Mouse (Mus musculus) hindbrain, embryonic 14.5 days (tissue): Measurements from ENCODE around the gene Glod4. TPM values are rescaled to one million over a fixed set of nuclear protein-coding genes. Genes with fewer than 3 reads are reported as not detected.

ENCODE experiments used
- ATAC-seq: fragments of 200-750 bp; cut with Nextera tagmentation; 2 replicates; pipeline ENCODE4 v1.8.0; 2017; ENCODE audit warnings: moderate number of reproducible peaks, mild to moderate bottlenecking, moderate TSS enrichment, moderate library complexity; ENCODE audit not compliant: low FRiP score
- DNase-seq: peaks from one replicate; pipeline ENCODE4 v3.0.0-alpha.2; 2015; ENCODE audit warnings: low spot score
- H3K27ac ChIP-seq: fragments of 300-500 bp; sonication (generic); 2 replicates; pipeline ENCODE4 v1.5.1; 2014; ENCODE audit warnings: mild to moderate bottlenecking, moderate library complexity
- H3K27me3 ChIP-seq: fragments of 300-500 bp; sonication (generic); 2 replicates; pipeline ENCODE4 v1.6.1; 2014; ENCODE audit warnings: mild to moderate bottlenecking, low read length, mixed read lengths; ENCODE audit not compliant: control insufficient read depth, insufficient read depth
- H3K36me3 ChIP-seq: fragments of 300-500 bp; sonication (generic); replicated peaks from 2 replicates; pipeline ENCODE4 v1.6.1; 2014; ENCODE audit not compliant: control insufficient read depth, insufficient read depth
- H3K4me1 ChIP-seq: fragments of 300-500 bp; sonication (generic); replicated peaks from 2 replicates; pipeline ENCODE4 v1.6.1; 2014; ENCODE audit warnings: antibody characterized with exemption, low read length, mixed read lengths; ENCODE audit not compliant: control insufficient read depth, insufficient read depth
- H3K4me2 ChIP-seq: fragments of 300-500 bp; sonication (generic); replicated peaks from 2 replicates; pipeline ENCODE4 v1.6.1; 2014; ENCODE audit warnings: mild to moderate bottlenecking, moderate library complexity
- H3K4me3 ChIP-seq: fragments of 300-500 bp; sonication (generic); replicated peaks from 2 replicates; pipeline ENCODE4 v1.5.1; 2014; ENCODE audit warnings: mild to moderate bottlenecking, low read length
- H3K9ac ChIP-seq: fragments of 300-500 bp; sonication (generic); 2 replicates; pipeline ENCODE4 v1.6.1; 2014
- H3K9me3 ChIP-seq: fragments of 300-500 bp; sonication (generic); 2 replicates; pipeline ENCODE4 v1.6.1; 2016; ENCODE audit warnings: low read length; ENCODE audit not compliant: control insufficient read depth
- WGBS: fragments of 180-500 bp; shearing (Covaris S2); extraction: QIAGEN DNeasy Blood & Tissue Kit; methylation state at CpG from one replicate; pipeline ENCODE4 v1.1.7; 2014; 5-methylcytosine and 5-hydroxymethylcytosine counted together
- polyA plus RNA-seq: library from polyadenylated mRNA; unstranded; fragments of >200 nt; fragmentation: Nextera tagmentation; extraction: Ambion mirVana; gene quantifications from 2 replicates; pipeline ENCODE4 v1.2.1, GENCODE M21; 2014

The Glod4 gene
- polyA plus RNA-seq, 1 experiment from 2014 or later = 127 TPM

- no peak for ATAC-seq
- 91% methylated on average over 4 of the region's 4 CpGs for WGBS
These were observed 122.4 kb downstream of the Glod4 start for GRCm38 (mm10) chr11:76121086-76121485.

DNA sequence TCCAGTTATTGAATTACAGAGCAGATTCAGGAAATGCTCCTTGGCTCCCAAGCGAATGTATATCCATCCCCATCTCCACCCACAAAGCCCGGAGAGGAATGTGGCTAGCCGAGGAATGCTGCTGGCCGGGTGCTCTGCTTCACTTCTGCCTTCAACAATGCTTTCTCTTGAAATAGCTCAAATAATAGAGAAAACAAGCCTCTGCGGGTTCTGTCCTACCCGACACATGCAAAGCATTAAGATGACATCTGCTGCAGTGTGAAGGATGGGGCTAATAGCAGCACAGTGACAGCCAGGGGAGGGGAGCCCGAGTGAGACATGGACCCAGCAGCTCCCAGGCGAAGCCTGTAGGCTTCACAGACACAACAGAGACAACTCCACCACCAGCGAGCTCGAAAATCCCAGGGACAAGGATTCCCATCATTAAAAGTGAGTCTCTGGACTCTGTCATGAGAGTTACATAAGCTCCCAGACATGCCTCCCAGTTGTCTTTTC lies 123.1 kb downstream of the Glod4 start:
- Histone ChIP-seq H3K9me3 (no peaks in the 10 kb centered on the region), H3K27ac (no peak overlapping the region), H3K27me3 (no peaks in the 10 kb centered on the region), H3K9ac (no peak overlapping the region), H3K4me2 (no peak overlapping the region), H3K4me1 (no peaks in the 10 kb centered on the region), H3K36me3 (peaks cover 80% of the 10 kb centered on the region), H3K4me3 (no peak overlapping the region)
- 72% methylated on average over 10 of the region's 10 CpGs for WGBS
- DNase-seq (no peak), ATAC-seq (no peak)

More at GRCm38 (mm10) chr11:76121086-76121485, 122.4 kb downstream of the Glod4 start:
- H3K4me2 ChIP-seq = no peak overlapping the region
- no peaks in the 10 kb centered on the region for H3K27me3 ChIP-seq
- H3K36me3 ChIP-seq = peaks cover 74% of the 10 kb centered on the region
- H3K9ac ChIP-seq = no peak overlapping the region
- H3K27ac ChIP-seq = no peak overlapping the region
- no peak overlapping the region for H3K4me3 ChIP-seq
- no peak for DNase-seq
- no peaks in the 10 kb centered on the region for H3K9me3 ChIP-seq
- no peaks in the 10 kb centered on the region for H3K4me1 ChIP-seq

DNA sequence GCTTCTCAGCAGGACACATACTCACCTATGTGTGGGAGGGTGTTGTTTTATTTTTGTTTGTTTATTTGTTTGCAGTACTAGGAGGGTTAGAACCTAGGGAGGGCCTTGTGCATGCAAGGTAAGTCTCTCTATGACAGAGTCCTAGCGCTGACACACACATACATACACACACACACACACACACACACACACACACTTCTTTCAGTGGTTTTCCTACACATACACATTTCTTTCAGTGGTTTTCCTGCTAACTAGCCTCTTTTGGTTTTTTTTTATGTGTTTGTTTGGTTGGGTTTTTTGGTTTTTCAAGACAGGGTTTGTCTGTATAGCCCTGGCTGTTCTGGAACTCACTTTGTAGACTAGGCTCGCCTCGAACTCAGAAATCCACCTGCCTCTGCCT lies 133.1 kb downstream of the Glod4 start:
- H3K9me3 ChIP-seq = no peaks in the 10 kb centered on the region
- WGBS = 97% methylated on average over 3 of the region's 3 CpGs
- no peaks in the 10 kb centered on the region for H3K27me3 ChIP-seq
- no peak overlapping the region for H3K4me2 ChIP-seq
- H3K4me1 ChIP-seq = no peaks in the 10 kb centered on the region
- no peak overlapping the region for H3K4me3 ChIP-seq
- no peak overlapping the region for H3K27ac ChIP-seq
- no peak for ATAC-seq
- DNase-seq = no peak
- peaks cover 72% of the 10 kb centered on the region for H3K36me3 ChIP-seq
- no peak overlapping the region for H3K9ac ChIP-seq

- H3K4me1 ChIP-seq = no peaks in the 10 kb centered on the region
- ATAC-seq (no peak), DNase-seq (no peak)
- no peaks in the 10 kb centered on the region for H3K9me3 ChIP-seq
- H3K4me3 ChIP-seq = no peak overlapping the region
- H3K36me3 ChIP-seq = peaks cover 76% of the 10 kb centered on the region
- H3K27me3 ChIP-seq = no peaks in the 10 kb centered on the region
- 94% methylated on average over 11 of the region's 11 CpGs for WGBS
- no peak overlapping the region for H3K27ac ChIP-seq
- H3K4me2 ChIP-seq = no peak overlapping the region
- H3K9ac ChIP-seq = no peak overlapping the region
These were observed 136.7 kb downstream of the Glod4 start for GRCm38 (mm10) chr11:76106551-76107496.

- Histone ChIP-seq H3K27ac (no peak overlapping the region), H3K4me3 (no peak overlapping the region)
These were observed 142.4 kb downstream of the Glod4 start for GRCm38 (mm10) chr11:76101154-76101553.

DNA sequence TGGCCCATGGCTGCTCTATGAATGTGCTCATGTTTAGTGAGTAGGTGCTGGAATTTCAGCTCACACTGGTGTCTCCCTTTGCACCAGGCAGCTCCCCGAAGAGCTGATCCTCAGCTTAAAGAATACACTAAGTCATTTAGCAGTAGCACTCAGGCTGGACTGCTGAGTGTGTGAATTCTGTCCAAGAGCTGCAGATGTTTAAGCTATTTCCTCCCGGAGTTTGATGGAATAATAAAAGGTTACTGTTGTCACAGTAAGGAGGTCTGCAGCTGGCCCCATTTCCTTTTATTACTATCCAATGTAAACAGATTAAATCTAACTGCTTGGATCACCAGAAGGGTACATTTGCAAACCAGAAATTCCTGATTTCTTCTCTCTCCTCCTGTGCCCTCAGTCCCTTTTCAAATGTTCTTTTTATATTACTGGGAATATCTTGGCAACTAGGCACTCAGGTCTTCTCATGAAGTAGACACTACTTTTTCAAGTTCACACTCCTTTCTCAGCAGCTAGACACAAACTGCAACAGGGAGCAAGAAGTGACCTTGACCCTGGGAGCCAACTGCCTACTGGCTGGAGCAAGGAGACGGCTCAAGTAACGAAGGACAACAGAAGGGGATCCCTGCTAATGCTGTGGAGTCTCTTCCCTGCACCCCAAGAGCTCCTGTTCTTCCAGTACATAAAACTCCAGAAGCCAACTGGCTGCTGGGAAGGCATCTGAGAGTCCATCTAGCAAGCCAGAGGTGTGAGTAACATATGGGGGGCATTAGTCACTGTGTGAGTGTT lies 144.1 kb downstream of the Glod4 start:
- H3K27ac ChIP-seq = no peak overlapping the region
- 79% methylated on average over 4 of the region's 4 CpGs for WGBS
- no peak overlapping the region for H3K9ac ChIP-seq
- no peaks in the 10 kb centered on the region for H3K9me3 ChIP-seq
- H3K4me1 ChIP-seq = no peaks in the 10 kb centered on the region
- H3K4me3 ChIP-seq = no peak overlapping the region
- ATAC-seq = no peak
- H3K4me2 ChIP-seq = no peak overlapping the region
- H3K27me3 ChIP-seq = no peaks in the 10 kb centered on the region
- H3K36me3 ChIP-seq = peaks cover 59% of the 10 kb centered on the region
- DNase-seq = no peak

More at GRCm38 (mm10) chr11:76101154-76101553, 142.4 kb downstream of the Glod4 start:
- peaks cover 76% of the 10 kb centered on the region for H3K36me3 ChIP-seq
- H3K4me2 ChIP-seq = no peak overlapping the region
- ATAC-seq (no peak), DNase-seq (no peak)
- H3K9ac ChIP-seq = no peak overlapping the region
- H3K9me3 ChIP-seq = no peaks in the 10 kb centered on the region
- no peaks in the 10 kb centered on the region for H3K4me1 ChIP-seq
- no peaks in the 10 kb centered on the region for H3K27me3 ChIP-seq

DNA sequence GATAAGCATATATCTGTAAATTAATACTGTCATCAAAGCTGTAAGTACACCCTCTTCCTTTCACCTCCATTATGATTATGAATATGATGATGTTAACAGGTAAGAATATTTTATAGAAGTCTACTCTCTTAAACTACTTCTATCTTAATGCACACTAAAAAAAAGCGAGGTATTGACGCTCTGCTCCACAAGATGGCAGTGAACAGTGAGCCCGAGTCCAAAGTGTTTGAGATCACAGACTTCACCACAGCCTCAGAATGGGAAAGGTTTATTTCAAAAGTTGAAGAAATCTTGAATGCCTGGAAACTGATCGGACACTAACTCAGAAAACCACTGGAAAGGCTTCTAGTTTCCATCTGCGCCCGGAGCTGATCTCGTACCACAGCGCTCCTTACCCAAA lies 149.9 kb downstream of the Glod4 start:
- Histone ChIP-seq H3K9ac (no peak overlapping the region), H3K27ac (no peak overlapping the region), H3K4me2 (no peak overlapping the region), H3K36me3 (peaks cover 54% of the 10 kb centered on the region), H3K4me3 (no peak overlapping the region), H3K9me3 (no peaks in the 10 kb centered on the region), H3K27me3 (no peaks in the 10 kb centered on the region), H3K4me1 (no peaks in the 10 kb centered on the region)
- ATAC-seq (no peak), DNase-seq (no peak)
- 91% methylated on average over 8 of the region's 8 CpGs for WGBS

DNA sequence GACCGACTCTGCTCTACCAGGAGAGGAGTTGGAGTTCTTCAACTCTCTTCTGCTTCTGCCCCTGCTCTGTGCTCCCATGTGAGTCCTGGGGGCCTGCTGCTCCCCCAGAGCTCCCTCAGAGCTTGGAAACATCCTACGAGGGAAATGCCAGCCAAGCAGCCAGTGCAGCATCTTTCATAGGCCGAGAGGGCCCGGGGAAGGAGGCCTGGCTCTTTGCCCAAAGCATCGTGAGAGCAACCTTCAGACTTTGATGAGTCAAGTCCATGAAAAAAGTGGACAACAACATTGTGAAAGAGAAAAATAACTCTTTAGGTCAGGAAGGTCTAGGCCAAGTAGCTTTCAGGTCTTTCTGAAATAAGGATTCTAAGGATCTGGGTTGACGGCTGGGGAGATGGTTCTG lies 153.7 kb downstream of the Glod4 start:
- ATAC-seq (no peak), DNase-seq (no peak)
- peaks cover 75% of the 10 kb centered on the region for H3K36me3 ChIP-seq
- WGBS = 84% methylated on average over 6 of the region's 6 CpGs
- H3K27ac ChIP-seq = no peak overlapping the region
- no peak overlapping the region for H3K4me3 ChIP-seq
- no peaks in the 10 kb centered on the region for H3K27me3 ChIP-seq
- no peak overlapping the region for H3K4me2 ChIP-seq
- no peaks in the 10 kb centered on the region for H3K4me1 ChIP-seq
- no peaks in the 10 kb centered on the region for H3K9me3 ChIP-seq
- H3K9ac ChIP-seq = no peak overlapping the region

DNA sequence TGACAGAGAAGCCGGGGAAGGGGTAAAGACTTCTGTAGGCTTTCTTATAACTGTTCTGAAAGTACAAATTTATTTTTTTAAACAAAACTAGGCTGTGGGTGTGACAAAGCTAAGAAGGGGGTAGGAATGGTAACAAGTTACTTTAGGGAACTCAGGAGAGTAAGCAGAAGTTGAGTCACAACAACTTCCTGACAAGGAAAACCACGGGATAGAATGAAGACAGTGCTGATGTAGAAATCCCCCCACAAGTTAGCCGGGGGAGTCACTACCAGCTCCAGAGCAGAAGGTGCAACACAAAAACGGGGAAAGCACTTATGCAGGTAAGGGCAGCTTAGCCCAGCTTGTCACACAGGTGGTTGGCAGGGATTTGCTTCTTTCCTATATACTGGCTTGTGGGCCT lies 155.0 kb downstream of the Glod4 start:
- peaks cover 70% of the 10 kb centered on the region for H3K36me3 ChIP-seq
- DNase-seq (no peak), ATAC-seq (no peak)
- H3K27ac ChIP-seq = no peak overlapping the region
- H3K4me2 ChIP-seq = no peak overlapping the region
- WGBS = 84% methylated on average over 4 of the region's 4 CpGs
- H3K4me1 ChIP-seq = no peaks in the 10 kb centered on the region
- no peak overlapping the region for H3K9ac ChIP-seq
- H3K9me3 ChIP-seq = no peaks in the 10 kb centered on the region
- H3K4me3 ChIP-seq = no peak overlapping the region
- no peaks in the 10 kb centered on the region for H3K27me3 ChIP-seq
